Mouse (Mus musculus): ENCODE measurements at regions not wholly inside any gene's neighbourhood (a gene's known extent, or its start where the extent isn't known, plus 50 kb on each side); places are given as distances from the start of the nearest gene placed in this dataset.

- no peak for DNase-seq
These were observed 162.5 kb upstream of the Gm9747 start for GRCm38 (mm10) chr1:82070181-82071109.

DNA sequence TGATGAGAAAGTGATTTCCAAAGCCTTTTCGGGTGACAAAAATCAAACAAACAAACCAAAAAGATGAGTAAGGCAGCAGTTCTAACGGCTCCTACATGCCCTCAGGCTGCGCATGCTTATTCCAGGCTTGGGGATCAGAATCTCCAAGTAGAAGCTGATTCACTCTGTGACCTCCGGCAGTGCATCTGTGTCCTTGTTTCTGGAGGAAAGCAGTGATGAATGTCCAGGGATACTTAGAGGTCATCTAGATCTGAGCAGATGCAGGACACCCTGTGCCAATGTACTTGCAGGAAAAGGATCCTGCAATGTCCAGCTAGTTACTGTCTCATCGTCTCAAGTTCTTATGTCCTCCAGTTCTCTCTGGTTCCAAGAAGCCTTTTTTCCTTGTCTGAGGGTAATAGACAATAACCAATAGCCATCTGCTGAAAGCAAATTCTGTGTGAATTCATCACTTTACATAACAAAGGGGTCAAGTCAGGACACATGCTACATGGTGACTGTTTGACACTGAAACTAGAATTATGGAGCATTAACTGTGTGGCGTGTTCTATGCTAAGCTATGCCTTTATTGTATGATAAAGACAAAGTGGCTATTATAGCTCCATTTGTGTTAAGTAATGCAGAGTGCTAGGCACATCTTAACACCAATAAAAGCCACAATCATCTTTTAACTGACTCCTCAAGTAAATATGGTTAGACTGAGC, 143.6 kb upstream of the Gm9747 start:
- no peak for DNase-seq

DNA sequence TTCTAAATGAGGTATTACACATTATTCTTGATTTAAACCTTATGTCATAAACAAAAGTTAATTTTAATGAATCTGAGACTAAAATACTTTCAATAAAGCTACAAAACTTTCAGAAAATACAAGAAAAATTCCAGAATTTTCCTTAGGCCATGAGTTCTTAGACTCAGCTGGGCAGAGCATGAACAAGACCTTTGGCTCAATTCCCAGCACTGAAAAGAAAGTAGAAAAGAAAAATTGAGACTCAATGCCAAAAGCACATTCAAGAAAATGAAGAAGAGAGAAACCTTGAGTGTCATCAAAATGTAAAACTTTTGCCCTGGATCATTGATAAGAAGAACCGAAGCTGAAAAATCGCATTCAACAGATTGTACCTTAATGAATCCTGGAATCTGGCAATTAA, 137.8 kb upstream of the Gm9747 start:
- no peak for DNase-seq

- no peak for DNase-seq
These were observed 126.2 kb upstream of the Gm9747 start for GRCm38 (mm10) chr1:82106756-82107155.

DNA sequence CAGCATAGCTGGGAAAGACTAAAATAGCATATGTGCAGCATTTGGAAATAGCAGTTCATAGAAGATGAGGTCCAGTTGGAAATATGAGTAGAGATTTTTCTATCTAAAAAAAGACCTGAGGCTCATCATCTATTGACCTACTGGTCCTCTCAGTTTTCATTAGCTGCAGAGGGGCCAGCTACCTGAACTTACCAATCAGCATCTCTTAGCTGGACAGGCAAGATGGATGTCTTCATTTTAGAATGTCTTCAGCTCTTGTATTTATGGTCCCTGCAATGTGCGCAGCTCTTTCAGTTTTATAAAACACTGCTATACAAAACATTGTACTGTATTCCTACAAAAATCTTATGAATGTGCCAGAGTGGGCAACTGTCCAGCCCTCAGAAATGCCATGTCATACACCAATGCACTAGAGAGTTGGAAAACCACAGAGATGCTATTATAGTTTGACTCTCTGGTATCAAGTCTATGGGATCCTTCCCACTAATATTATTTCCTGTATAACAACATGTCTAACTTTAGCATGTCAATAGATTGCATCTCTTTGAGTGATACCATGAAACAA, 122.8 kb upstream of the Gm9747 start:
- peak; percentile 21 for DNase-seq

DNA sequence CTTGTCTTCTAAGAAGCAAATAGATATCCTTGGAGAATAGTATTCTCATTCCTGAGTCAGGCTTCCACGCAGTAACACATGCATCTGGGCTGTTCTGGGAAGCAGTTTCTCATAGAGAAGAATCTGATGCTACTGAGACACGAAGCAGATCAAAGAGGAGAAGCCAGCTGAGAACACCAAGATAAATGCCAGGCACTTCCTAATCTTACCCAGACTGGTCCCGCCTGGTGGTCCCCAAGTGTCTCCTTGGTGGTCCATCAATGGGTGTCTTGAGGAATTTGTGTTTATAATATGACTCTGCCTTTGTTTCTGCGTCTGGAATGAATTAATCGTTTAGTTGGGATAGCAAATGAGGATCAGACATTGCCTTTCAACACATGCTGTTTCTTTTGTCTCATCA, 120.5 kb upstream of the Gm9747 start:
- no peak for DNase-seq

DNA sequence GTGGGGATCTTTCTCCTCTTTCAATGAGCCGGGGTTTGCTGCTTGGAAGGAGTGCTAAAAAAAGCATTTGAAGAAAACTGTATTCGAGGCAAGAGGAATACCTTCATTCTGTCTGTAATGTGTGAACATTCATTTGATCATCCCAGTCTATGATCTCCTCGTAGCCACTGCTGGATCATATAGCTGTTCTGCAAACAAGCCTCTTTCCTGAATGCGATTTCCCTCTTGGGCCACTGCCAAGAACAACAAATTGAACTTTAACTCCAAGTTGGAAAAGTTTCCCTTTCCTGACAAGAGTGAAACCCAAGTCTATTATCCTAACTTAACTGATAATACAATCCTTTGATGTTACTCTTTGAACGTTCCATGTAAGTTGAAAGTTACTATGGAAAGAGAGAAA, 108.4 kb upstream of the Gm9747 start:
- peak; percentile 37 for DNase-seq

GRCm38 (mm10) chr1:82129700-82130275, 103.1 kb upstream of the Gm9747 start:
- DNase-seq, result no peak

DNA sequence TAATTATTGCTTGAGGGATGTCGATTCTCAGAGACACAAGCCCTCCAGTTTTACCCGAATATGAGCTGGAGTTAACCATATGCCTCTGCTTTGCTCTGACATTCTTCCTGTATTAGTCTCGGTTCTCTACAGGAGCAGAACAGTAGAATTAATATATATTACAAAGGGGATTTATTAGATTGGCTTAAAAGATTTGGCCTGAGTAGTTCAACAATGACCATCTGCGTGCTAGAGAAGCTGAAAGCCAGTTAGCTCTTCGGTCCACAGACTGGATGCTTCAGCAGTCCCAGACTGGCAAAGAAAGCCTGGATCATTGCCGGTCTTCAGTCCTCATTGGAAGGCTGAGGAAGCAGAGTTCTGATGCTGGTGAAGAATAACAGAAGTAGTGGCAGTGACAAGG, 100.4 kb upstream of the Gm9747 start:
- no peak for DNase-seq

DNA sequence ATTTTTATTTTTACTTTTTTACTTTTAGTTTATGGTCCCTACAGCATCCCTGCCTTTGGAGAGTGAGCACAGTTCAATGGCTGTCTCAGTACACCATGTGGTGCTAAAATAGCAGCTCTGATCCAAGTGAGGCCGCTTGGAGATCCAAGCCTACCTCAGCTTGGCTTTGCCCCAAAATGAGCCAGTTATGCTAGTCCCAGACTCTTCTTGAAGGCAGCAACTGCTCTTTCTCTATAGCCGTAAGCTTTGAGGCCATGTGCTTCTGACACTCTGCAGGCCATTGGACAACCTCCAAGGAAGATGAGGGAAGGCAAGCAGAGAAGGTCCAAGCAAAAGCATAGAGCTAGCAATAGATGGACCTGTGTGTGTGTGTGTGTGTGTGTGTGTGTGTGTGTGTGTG, 98.0 kb upstream of the Gm9747 start:
- DNase-seq, result no peak

DNA sequence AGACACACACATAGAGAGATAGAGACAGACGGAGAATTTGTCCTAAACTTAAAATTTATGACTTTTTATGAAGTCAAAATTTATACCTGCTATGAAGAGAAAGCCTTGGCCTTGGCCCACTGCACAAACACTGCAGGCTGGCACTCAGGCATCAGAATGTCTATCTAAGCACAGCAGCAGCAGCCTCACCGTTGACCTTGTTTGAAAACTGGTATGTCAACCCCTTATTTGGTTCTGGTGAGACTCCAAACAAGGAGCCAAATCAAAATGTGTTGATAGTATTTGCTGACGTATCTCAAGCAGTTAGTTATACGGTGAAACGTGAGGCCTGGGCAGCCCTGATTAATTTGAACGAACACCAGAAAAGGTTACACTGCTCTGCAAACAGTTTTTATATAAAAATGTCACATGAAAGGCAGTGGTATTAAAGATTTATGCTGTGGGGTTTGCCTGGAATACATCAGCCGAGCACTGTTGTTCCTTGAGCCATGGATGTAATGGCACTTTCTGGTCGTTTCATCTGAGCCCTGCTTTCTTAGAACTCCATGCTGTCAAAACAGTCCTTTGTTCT, 97.1 kb upstream of the Gm9747 start:
- DNase-seq, result no peak

GRCm38 (mm10) chr1:82145256-82145655, 87.7 kb upstream of the Gm9747 start:
- no peak for DNase-seq

- DNase-seq, result peak; percentile 87
These were observed 82.4 kb upstream of the Gm9747 start for GRCm38 (mm10) chr1:82150219-82151128.

DNA sequence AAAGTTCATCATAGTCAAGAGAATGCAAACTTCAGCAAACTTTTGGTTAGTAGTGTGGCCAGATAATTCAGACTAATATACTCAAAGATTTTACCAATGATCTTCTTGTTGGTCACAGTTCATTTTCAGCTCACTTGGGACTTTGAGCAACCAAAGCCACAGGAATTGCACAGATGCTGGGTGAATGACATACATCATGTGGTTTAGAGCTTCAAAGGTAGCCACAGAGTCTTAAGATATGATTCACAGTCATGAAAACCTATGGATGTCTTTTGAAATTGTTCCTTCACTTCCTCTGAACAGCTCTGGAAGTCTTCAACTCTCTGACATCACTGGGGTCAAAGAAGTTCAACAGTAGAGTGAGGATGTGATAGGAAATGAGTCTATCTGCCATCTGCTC, 77.0 kb upstream of the Gm9747 start:
- DNase-seq, result no peak

DNA sequence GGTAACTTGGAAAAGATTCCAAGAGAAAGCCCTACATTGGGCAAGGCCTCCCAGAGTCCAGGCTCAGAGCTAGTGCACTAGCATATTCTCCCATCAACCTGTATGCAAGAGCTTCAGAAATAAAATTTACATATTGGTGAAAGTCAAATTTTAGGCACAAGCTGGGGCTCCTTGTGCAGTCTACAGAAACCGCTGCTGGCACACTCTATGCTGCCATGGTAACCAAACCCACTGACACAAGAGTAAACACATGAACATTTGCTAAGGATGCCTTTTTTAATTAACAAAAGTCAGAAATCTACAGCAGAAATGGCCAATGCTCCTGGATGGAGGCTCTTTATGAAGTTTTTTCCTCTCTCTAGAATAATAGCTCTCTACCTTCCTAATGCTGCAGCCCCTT, 75.9 kb upstream of the Gm9747 start:
- no peak for DNase-seq

- DNase-seq, result no peak
These were observed 74.4 kb upstream of the Gm9747 start for GRCm38 (mm10) chr1:82158466-82158865.

DNA sequence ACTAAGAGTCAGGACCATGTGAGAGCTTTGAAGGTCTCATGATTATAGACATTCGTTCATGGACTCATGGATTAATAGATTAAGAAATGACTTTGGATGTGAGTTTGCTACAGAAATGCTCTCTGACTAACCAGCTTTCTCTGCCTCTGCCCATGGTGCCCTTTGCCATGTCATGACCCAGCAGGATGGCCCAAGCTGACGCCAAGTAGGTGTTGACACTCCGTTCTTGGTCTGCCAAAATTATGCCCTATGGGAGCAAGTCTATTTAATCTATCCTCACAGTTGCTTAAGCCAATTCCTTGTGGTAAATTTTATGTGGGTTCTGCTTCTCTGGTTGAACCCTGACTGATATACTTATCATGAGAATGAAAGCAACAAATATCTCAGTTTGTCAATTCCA, 73.7 kb upstream of the Gm9747 start:
- no peak for DNase-seq

GRCm38 (mm10) chr1:82162926-82163325, 70.0 kb upstream of the Gm9747 start:
- DNase-seq, result no peak

DNA sequence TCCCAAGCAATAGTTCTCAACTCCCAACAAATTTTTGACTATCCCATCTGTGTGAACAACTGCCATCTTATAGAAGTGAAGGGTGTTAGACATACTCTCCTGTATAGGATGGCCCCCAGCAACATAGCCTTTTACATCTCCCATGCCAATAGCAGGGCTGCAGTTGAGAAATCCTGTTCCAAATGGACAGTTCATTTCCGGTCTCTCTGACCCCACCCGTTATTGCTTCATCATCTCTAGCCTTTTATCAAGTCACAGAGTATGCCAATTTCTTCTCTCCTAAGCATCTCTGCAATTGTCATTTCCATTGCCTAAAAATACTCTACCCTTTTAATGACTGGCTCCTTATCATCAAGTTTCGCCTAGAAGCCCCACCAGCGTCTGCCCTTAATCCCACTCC, 64.8 kb upstream of the Gm9747 start:
- no peak for DNase-seq

GRCm38 (mm10) chr1:82168949-82169348, 64.0 kb upstream of the Gm9747 start:
- no peak for DNase-seq

- DNase-seq, result no peak
These were observed 52.5 kb upstream of the Gm9747 start for GRCm38 (mm10) chr1:82180427-82180826.
